Mouse (Mus musculus) natural killer cell, adult 2 months (primary cell): Measurements from ENCODE around the gene Hdac8.

ENCODE experiments used
- DNase-seq, 2 experiments: peaks; one replicate each; pipeline ENCODE4 v3.0.0; 2022; ENCODE audit warnings: low spot score in 2 of 2

Hdac8 gene

GRCm38 (mm10) chrX:102339396-102340155 is 165.6 kb downstream of the Hdac8 start:
- no peak for DNase-seq

GRCm38 (mm10) chrX:102319696-102320095 is 185.5 kb downstream of the Hdac8 start:
- DNase-seq: no peak

GRCm38 (mm10) chrX:102319252-102319651 is 185.9 kb downstream of the Hdac8 start:
- no peak for DNase-seq

- no peak for DNase-seq
Observed at GRCm38 (mm10) chrX:102318782-102319181, 186.4 kb downstream of the Hdac8 start.

- DNase-seq: no peak
Observed at GRCm38 (mm10) chrX:102311119-102311518, 194.0 kb downstream of the Hdac8 start.

GRCm38 (mm10) chrX:102307511-102307910 is 197.6 kb downstream of the Hdac8 start:
- no peak for DNase-seq

DNA sequence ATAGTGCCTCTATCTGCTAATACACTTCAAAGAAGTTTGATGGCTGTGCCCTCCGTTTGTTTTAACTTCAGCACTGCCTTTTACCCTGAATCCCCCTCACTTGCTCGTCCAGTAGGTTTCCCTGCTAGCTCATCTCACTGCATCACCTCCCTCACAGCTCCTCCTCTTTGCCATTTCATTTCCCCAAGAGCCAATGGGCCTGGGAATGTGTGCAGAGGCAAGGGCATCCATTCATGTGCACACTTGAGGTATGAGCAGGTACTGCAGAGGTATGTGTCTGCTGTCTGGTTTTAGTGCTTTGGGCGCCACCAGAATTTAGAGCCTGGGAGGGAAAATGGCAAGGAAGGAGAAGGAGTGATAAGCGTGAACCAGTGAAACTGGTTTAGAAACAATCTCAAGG is 199.4 kb downstream of the Hdac8 start:
- no peak for DNase-seq

- DNase-seq: no peak
Observed at GRCm38 (mm10) chrX:102304914-102305313, 200.2 kb downstream of the Hdac8 start.

DNA sequence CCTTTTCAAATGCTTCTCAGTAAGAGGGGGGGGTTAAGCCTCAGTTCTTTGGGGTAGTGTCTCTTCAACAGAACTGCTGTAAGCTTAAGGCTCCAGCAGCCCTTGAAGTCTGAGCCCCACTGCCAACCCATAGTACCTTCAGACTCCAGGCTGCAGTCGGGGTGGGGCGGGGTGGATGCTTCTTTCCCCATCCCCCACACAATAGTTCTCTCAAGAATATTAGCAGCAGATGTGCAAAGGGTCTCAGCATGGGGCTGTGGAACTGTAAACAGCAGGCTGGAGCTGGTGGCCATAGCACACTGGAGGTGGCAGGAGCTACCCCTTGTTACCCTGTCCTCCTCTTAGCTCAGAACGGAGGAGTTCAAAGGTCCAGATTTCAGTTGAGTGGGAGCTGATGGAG is 202.7 kb downstream of the Hdac8 start:
- no peak for DNase-seq

DNA sequence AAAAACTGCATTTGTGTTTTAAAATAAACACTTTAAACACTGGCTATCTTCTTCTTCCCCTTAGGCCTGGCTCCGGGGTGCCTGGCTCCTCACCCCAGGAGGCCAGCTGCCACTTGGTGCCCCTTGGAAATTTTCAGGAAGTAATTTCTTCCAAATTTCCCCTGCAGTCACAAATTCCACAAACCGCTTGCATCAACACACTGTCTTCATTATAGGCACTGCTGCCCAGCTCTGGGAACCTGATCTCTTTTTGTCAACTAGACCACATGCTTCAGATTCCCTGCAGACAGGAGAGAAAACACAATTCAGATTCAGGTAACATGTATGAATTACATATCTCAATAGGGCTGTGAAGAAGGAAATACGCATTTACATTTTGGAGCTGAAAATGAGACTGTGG is 220.3 kb downstream of the Hdac8 start:
- DNase-seq: no peak

DNA sequence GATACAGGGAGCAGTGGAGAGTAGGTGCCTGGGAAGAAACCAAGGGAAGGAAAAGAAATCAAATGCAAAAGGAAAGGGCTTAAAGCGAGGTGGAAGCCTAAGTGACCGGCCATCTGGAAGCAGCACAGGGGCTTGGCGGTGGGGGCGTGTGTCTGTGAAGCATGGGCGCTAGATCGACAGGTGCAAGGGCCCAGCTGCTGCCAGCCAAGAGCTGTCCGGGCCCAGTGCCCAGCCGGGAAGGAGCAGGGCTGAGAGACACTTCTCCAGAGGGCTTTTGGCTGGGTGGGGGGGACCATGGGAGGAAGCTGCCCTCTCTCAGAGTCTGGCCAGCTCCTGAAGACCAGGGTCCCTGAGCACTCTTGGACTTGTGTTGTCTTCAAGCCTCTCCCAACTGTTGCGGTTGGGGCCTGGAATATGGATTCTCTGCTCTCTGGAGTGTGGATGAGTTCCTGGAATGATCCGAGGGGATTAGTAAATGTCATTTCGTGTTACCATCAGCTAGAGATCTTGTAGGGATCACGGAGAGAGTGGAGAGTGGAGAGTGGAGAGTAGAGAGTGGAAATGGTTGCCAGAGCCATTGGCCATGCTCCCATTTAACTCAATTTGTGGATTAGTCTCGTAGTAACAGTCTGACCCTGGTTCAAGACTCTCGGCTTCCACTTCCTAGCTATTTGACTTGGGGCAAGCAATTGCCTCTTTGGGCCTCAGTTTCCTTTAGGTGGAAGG is 242.4 kb downstream of the Hdac8 start:
- no peak for DNase-seq

DNA sequence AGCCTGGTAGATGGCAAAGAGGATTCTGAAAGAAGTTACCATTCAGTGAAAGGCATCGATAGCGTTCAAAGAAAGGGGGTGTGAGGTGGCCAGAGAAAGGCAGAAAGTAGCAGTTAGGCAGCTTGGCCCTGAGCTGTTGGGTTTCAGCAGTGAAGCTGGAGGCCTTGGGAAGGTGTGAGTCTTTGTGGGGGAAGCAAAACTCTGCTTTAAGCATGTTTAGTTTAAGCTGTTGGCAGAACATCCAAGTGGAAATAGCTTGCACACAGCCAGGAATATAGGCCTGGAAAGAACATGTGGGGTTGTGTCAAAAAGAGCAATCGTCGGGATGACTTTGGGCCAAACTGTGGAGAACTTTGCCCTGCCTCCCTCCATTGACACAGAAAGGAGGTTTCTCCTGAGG is 245.4 kb downstream of the Hdac8 start:
- no peak for DNase-seq

DNA sequence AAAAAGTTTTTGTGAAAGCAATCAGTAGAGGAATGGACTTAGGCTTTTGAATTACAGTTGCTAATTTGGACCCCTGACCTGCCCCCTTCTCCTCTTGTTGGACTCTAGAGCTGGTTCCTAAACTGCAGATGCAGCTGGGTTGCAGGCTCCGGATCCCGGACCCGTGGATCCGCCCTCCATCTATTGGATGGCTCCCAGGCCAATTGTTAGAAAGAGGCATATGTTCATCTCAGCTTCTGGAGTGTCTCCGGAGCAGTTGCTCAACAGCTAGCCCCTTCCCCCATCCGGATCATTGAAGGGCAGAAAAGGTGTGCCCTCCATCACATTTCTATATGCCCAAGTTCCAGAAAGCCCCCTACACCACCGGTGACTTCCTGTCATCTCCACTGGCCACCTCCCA is 251.3 kb downstream of the Hdac8 start:
- no peak for DNase-seq

GRCm38 (mm10) chrX:102251937-102252860 is 253.0 kb downstream of the Hdac8 start, which contains the start of gene Cited1:
TSS of gene Cited1 (minus strand) at chrX:102252181.
- peak in 1 of 2 experiments; percentile 5 for DNase-seq

GRCm38 (mm10) chrX:102251221-102251936 is 253.8 kb downstream of the Hdac8 start:
- no peak for DNase-seq

GRCm38 (mm10) chrX:102250891-102251170 is 254.3 kb downstream of the Hdac8 start:
- DNase-seq: no peak

DNA sequence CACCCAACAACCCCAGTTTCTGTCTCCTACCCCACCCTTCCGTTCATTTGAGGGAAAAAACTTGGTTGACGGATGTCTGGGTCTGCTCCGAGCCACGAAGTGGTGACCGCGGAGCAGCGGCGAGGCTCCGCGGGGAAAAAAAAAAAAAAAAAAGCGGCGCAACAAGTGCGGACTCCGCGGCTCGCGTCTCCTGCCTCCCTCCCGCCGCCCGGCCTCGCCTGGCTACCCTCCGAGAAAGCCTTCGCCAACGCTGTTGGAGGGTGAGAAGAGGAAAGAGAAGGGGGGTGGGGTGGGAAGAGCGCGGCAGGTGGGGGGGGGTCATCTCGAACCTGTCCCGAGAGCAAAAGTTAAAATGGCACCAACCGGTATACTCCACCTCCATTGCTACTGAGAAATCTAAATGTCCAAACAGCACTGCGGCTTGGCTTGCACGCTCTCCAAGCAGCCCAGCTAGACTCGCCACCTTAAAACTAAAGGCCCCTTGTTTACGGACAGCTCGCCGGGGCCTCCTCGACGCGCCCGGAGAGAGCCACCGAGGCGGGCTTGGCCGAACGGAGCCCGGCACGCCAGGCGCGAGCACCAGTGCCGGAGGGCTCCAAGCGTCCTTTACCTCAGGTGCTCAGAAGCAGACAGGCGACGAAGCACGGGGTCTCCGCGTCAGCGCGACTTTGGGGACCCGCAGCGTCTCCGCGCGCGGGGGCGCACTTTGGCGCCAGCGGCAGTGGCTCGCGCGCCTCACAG is 254.8 kb downstream of the Hdac8 start:
- DNase-seq: no peak

DNA sequence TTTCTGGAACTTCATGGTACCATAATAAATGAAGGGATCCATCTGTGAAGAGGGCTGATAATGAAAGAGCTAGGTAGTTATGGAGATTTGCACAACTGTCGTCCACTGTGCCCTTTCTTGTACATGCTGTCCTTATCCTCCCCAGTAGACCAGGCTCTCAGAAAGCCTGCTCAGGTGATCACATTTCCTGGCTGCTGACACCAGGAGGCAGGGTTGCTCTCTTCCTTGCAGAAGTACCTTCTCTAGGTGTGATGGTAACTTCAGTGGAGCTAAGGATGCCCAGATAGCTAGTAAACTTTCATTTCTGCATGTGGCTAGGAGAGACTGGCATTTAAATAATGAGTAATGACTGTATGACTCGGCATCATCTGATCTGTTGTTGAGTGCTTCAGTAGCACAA is 260.8 kb downstream of the Hdac8 start:
- no peak for DNase-seq
